Mouse (Mus musculus): Measurements from ENCODE around the gene Cfl1.

Cfl1 gene

DNA sequence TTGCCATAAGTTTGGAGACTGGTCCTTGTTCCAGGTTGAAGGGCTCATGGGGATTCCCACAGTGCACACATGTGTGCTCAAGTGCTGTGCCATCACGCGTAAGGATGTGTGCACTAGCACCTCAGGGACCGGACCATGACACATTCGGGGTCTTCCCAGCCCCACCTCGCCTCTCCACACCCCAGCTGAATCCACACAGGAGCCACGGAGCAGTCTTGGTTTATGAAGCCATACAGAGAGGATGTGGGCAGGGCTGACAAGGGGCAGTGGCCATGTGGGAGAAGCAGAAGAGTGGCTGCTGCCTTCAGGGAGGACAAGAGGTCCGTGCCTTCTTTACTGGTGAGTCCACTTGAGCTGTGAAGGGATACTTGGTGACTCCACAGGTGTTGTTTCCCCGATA, 25.2 kb upstream of the Cfl1 start:
- DNase-seq (ENCODE audit: low read depth), result no peak

DNA sequence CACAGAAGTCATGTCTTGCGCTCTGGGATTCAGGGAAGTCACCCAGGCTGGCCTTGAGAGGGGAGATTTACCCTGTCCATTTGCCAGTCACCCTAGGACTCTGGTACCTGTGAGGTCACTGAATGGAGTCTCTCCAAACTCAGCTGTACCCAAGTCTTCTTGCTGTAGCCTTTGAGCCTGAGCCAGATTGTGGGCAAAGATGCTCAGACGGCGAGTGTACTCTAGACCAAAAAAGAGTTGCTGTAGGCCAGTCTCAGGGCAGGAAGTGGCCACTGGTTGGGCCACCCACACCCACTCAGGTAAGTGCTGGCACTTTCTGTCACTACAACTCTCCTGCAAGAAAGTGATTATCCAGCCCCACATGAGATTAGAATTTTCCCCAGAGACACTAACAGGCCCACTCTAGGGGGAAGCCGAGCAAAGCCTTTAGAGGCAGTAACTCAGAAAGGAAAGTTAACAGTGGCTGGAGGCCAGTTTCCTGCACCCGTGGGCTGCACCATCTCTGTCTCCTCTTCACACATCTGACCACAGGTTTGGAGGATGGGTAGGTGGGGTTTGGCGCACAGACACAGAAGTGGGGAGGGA, 23.2 kb upstream of the Cfl1 start:
- no peak for DNase-seq (ENCODE audit: low read depth)

DNA sequence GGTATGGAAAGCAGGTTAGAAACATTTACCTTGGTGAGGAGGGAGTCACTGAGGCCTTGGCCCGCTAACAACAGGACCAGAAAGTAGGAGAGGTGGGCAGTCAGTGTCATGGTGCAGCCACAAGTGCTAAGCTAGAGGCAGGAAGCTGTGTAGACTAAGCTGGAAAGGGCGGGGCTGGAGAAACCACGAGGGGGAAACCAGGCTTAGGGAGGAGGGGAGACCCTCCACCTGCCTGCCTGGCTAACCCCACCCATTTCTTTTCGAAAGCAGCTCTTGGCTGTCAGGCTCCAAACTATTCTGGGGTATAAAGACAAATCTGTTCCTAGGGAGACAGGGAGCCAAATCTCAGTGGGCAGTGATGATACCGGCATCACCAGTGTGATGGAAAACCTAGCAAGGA, 21.9 kb upstream of the Cfl1 start, which contains the start of gene Ctsw:
Gene Ctsw, minus strand, starts transcription at position 134 of the 400 bp plus-strand sequence.
- DNase-seq (ENCODE audit: low read depth), result no peak

DNA sequence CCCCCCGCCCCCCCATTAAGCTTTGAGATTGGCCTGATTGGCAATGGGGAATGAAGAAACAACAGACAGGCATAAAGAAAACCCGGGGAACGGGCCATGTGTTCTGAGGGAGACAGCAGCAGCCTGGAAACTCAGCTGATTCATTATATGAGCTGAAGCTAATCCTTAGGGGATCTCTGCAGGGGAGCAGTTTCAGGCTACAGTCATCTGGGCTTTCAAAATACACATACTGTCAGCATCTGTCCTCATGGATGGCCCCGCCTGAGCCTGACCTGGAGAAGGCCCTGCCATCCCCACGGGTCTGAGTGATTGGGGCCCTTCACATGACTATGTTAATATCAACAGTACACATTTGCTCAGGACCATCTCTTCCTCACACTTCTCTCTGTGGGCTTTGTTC, 18.4 kb upstream of the Cfl1 start:
- no peak for DNase-seq (ENCODE audit: low read depth)

DNA sequence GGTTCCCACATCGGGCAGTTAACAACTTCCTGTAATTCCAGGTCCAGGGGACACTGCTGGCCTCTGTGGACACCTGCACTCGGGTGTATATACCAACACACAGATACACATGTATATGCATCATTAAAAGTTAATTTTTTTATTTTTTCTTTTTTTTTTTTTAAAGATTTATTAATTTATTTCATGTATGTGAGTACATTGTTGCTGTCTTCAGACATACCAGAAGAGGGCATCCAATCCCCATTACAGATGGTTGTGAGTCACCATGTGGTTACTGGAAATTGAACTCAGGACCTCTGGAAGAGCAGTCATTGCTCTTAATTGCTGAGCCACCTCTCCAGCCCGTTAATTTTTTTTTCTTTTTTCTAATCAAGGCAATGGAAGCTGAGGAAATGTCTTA, 17.4 kb upstream of the Cfl1 start:
- DNase-seq (ENCODE audit: low read depth), result no peak

DNA sequence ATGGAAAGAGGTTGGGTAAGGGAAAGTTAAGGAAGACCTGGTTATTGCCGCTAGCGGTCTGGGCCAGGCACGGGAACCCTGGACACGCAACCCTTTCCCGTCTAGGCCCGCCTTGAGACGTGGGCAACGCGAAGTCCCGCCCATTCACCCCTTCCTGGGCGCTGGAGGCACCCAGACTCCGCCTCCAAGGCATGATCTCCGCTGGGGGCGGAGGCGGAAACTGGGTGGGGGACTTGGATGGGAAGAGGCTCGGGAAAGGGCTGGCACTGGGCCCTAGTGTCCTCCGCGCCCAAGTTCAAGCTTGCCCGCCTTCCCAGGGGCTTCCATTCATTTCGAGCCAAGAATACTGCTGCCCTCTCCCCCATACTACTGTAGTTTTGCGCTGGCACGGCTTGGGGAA, 16.5 kb upstream of the Cfl1 start, which contains the start of gene Efemp2:
Gene Efemp2, plus strand, starts transcription at position 235 of the 400 bp plus-strand sequence.
- peak; percentile 68 for DNase-seq (ENCODE audit: low read depth)

DNA sequence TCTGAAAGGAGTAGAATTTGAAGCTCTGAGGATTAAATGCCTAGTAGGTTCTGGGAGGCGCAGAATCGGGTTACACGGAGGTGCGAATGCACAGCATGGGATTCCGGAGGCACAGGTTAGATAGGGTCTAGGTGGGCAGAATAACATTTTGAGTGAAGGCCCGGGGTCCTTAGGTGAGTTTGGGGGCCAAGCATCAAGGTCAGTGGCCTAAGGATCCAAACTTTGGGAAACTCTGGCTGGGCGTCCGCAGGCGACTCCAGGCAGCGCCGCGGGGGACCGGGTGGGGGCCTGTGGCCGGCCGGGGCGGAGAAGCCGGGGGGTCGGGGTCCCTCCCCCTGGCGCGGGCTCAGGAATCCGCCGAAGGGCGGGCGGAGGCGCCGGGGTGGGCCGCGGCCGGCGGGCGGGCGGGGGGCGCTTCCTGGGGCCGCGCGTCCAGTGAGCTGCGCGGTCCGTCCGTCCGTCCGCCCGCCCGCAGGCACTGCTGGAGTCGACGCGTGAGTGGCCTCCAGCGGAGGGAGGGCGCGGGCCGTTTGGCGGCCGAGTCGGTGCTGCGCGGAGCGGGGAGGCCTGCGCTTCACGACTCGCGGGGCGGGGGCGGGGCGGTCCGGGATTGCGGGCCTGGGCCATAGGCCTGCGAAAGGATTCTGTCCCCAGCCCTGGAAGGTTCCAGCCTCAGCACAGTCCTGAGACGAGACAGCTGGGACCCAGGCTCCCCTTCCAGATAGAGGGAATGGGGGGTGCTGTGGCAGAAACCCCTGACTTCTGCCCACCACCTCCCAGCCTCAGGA, 15.8 kb upstream of the Cfl1 start:
- no peak for DNase-seq (ENCODE audit: low read depth)

DNA sequence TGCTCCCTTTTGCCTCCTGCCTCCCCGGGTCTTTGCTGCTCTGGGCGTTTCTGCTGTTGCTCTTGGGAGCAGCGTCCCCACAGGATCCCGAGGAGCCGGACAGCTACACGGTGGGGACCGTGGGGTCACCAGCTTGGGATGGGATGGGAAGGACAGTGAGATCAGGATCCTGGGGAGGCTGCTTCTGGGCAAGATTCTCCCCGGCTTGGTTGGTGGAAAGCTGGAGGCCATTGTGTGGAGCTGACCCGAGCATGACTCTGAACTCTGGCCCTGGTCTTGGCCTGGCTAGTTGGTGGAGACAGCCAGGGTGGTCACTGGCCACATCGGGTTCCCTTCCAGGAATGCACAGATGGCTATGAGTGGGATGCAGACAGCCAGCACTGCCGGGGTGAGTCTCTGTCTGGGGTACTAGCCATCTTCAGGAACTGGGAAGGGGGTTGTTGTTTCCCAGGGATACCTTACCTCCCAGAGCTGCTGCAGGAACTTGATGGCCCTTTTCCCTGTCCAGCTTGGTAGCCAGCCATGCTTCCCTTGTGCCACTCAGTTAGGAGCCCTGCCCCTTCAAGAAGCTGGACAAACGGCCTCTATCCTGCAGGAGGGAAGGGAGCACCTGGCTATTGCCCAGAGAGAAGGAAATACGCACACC, 15.1 kb upstream of the Cfl1 start:
- no peak for DNase-seq (ENCODE audit: low read depth)

DNA sequence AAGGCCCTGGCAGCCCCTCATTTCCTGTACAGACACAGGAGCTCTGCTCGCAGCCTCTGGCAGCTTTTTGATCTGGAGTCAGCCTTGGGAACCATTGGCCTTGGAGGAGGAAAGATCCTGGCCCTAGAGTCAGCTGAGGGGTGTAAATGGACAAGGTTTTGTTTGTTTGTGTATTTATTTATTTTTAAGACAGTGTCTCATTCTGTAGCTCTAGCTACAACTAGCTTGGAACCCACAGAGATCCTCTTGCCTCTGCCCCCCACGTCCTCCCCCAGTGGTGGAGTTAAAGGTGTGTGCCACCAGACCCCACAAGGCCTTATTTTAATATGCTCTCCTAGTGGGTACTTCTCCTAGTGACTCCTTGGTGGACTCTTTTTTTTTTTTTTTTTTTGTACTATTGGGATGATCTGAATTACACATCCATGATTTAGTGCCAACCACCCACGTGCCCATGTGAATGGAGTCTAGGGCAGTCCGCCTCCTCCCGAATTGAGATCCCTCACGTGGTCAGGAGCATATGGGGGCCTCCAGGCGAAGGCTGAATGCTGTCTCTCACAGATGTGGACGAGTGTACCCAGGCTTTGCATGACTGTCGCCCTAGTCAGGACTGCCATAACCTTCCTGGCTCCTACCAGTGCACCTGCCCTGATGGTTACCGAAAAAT, 13.1 kb upstream of the Cfl1 start:
- no peak for DNase-seq (ENCODE audit: low read depth)

DNA sequence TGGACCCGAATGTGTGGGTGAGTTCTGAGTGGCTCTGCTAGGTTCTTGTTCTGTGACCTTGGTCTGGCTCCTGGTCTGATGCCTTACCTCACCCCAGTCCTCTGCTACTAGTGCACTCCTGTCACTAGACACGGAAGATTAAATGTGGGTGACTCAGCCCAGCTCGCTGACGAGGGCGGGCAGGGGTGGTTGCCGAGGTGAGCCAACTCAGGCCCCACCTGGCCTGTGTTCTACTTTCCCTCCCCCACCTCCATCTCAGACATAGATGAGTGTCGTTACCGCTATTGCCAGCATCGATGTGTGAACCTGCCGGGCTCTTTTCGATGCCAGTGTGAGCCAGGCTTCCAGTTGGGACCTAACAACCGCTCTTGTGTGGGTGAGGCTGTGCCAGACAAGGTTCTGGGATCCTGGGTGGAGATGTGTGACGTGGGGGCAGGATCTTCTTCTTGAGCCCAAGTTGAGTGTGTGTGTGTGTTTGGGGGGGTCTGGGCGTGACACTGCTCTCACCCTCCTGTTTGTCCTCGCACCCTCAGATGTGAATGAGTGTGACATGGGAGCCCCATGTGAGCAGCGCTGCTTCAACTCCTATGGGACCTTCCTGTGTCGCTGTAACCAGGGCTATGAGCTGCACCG, 12.5 kb upstream of the Cfl1 start:
- DNase-seq (ENCODE audit: low read depth), result no peak

DNA sequence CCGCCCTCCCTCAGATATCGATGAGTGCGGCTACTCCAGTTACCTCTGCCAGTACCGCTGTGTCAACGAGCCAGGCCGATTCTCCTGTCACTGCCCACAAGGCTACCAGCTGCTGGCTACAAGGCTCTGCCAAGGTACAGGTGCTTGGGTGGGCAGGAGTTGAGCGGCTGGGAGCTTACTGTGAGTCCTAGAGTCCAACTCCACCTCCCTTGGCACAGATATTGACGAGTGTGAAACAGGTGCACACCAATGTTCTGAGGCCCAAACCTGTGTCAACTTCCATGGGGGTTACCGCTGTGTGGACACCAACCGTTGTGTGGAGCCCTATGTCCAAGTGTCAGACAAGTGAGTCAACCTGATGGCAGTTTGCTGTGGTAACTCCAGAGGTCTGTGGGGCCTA, 10.2 kb upstream of the Cfl1 start:
- no peak for DNase-seq (ENCODE audit: low read depth)

DNA sequence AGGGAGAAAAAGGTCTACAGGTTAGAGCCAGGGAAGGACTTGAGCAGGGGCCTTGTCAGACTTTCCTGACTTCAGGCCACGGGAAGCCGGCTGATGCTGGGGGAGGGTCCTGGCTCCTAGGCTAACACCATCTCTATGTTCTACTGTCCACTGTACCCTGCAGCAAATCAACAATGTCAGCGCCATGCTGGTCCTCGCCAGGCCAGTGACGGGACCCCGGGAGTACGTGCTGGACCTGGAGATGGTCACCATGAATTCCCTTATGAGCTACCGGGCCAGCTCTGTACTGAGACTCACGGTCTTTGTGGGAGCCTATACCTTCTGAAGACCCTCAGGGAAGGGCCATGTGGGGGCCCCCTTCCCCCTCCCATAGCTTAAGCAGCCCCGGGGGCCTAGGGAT, 8.9 kb upstream of the Cfl1 start:
- DNase-seq (ENCODE audit: low read depth), result no peak

DNA sequence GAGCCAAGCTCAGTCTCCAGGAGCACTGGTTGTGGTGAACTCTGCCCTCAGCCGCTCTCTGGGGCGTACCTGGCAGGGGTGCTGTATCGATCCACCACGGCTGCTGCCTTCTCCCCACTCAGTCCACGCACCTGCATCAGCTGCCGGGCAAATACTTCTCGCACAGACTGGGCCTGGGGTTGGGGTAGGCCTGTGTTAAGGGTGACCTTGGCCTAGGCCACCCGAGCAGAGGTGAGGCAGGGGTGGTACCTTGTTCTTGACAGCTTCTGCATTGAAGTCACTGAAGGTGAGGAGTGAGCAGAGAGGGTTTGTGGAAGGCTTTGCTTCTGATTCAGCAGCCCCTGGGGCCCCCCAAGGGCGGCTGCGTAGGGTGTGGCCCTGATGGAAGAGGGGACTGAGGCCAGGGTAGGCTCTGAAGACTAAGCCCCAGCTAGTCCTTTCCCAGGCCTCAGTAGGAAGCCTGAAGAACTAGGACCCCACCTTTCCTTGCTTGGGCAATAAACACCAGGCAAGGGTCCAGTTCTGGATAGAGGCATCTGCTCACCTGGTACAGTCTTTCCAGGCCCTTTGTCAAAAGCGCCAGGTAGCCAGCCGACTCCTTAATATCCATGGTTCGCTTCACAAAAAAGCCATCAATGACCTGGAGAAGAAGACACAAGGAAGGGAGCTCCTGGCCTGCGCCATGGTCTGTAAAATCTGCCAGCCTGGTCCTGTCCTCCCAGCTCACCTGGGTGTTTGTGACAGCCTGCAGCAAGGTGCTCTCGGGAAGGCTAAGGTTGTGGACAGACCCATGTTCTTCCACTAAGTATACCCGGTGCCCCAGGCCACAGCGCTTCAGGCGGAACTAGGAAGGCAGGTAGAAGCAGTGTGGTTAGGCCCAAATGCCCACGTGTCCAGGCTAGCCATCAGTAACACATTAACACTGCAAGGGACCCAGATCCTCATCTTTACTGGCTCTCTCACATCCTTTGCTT, 6.6 kb upstream of the Cfl1 start:
- no peak for DNase-seq (ENCODE audit: low read depth)

DNA sequence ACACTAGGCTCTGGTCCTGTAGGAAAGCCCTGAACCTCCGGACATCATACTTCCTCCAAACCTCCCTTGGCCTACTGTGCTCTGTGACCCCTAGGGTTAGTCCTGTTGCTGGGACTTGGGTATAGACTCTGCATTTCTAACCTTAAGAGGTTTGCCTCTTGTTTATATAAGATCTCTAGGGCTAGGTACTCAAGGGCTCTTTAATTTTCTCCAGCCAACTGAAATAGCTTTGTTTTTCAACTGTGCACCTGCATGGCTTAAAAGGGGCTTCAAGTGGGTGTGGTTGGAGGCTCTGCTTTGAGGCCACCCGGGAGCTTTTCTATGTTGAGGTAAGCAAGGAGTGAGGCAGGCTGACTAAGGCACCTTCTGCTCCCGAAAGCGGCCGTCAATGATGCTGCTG, 5.8 kb upstream of the Cfl1 start:
- DNase-seq (ENCODE audit: low read depth), result no peak

DNA sequence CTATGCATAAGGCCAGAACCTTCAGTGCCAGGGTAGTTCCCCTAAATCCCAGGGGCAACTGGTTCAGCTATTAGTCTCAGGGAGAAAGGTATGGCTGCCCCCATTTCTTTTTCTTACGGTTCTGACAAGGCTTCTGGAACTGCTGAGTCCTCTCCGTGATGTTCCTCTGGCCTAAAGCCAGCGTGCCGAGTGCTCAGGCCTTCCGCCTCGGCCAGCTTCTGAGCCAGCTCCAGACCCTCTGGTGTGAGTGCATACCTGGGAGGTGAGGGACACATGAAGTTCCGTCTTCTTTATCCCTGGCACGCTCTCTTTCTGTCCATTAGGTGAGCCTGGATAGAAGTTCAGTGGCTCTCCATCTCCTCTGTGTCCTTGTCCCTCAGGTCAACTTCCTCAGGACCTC, 4.9 kb upstream of the Cfl1 start:
- no peak for DNase-seq (ENCODE audit: low read depth)

DNA sequence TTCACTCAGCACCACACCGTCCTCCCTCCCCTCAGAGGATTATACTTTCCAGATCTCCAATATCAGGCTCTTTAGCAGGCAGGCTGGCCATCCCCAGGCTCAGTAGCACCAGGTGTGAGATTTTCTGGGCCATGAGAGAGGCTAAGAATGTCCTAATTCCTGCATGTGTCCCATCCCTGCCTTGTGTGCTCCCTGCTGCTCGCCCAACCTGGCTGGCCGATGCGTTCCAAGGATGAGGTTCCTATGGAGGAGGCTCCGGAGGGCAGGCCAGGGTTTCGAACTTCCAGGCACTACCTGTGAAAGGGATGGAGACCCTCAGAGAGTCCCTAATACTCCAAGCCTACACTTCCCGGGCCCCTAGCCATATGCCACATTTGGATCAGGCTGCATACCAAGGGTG, 4.4 kb upstream of the Cfl1 start:
- DNase-seq (ENCODE audit: low read depth), result no peak

DNA sequence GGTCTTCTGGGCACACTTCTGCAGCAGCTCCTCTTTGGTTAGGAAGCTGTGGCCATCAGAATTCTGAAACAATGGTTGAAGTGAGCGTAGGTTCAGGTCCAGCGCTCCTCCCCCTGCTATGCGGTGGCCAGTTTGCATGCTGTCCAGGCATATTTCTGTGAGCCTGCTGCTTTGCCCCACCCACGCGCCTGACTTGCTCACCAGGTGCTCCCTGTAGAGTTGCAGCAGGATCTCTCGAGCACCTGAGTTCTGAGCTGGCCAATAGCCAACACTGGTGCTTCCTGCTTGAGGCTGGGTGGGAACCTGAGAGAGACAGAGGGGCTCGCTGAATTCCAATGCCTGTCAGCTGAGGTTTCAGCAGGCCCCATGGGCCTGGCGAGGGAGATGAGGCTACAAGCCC, 4.0 kb upstream of the Cfl1 start:
- no peak for DNase-seq (ENCODE audit: low read depth)

DNA sequence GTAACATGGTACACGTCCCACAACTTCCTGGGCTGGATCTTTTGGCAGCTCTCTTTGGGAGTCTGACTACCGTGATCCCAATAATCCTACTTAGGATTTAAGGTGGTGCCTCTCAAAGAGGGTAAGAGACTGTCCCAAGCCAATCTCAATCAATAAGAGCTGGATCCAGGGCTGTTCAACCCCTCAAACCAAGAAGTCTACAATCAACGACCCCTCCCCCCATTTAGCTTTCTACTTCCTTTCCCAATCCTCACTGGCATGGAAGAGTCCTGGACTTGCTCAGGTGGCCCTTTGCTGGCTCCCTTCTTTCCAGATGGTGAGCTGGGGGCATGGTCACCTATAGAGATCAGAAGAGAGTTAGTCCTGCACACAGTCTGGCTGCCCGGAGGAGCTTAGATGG, 3.5 kb upstream of the Cfl1 start:
- no peak for DNase-seq (ENCODE audit: low read depth)

DNA sequence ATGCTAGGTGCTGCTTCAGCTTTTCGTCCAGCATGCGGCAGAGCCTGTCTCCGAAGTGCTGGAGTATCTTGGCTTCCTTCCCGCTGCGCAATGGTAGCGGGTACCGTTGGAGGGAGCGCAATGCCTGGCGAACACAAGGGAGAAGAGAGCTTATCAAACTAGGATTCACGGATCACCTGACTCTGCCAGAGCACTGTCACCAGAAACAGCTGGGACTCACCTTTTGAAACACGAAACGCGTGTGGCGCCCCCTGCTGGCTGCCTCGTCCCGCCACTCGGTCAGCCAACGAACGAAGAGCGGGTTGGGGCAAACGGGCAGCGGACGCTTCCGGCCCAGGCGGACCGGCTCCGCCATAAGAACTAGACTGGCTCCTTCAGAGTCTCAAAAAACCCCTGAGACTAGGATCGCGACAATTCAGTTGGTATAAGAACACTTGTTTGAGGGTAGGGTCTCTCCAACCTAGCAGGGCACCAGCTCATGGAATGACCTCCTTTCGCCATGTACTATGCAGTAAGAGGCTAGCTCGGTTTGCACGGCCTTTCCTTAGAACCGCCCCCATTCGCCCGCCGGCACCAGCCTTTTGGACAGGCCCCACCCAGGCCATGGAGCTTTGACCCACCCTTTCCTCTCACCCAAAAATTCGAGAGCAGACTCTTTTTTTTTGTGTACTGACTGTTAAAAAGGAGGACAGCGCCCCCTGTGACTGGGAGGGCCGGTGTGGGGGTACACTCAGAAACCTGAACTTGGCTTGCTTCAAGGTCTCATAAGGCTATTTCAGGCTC, 2.3 kb upstream of the Cfl1 start, which contains the start of gene Mus81:
Gene Mus81, minus strand, starts transcription at position 635 of the 783 bp plus-strand sequence.
- peak; percentile 91 for DNase-seq (ENCODE audit: low read depth)

DNA sequence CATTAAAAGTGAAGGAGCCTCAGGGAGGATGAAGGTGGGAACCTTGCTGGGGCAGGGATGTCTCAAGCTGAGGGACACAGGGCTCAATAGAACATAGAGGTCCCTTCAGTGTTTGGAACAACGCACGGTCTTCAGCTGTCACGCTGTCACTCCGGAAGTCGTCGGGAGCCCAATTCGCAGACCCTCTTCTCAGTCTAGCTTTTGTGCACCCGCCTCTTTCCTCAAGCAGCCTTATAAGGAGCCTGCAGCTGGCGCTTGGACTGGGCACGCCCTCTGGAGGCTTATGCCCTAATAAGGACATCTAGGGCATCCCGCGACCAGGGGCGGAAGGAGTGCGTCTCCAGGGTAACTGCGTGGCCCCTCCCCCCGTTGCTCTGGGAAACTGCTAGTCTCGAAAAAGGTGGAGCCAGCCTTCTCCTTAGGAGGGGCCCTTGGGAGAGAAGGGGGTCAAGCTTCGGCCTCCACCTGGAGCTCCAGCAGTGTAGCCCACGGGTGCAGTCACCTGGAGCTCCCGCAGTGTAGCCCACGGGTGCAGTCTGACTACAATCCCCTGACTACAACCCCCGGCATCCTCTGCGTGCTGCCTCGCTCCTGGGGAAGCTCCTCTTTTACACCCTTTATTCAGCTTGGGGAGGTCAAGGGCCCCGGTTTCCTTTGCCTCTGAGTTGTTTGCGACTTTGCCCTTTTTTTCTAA, 1.2 kb upstream of the Cfl1 start:
- peak; percentile 81 for DNase-seq (ENCODE audit: low read depth)

Data from fibroblast of lung, adult 2 months (primary cell).